Mouse (Mus musculus) neural tube, embryonic 13.5 days (tissue): ENCODE results near the gene Armh4. TPM values are rescaled to one million over a fixed set of nuclear protein-coding genes. Genes with fewer than 3 reads are reported as not detected.
"Not testable (repeated sequence)": the region's sequence is repeated elsewhere in the genome, so short reads cannot be mapped to it uniquely, and the experiment has no call there.

Experiments used
- ATAC-seq: fragments of 200-750 bp; cut with Nextera tagmentation; 2 replicates; pipeline ENCODE4 v1.8.0; 2017; ENCODE audit warnings: low read depth, mild to moderate bottlenecking, moderate TSS enrichment, moderate library complexity
- H3K27ac ChIP-seq: fragments of 300-500 bp; sonication (generic); replicated peaks from 2 replicates; pipeline ENCODE4 v1.5.1; 2015; ENCODE audit warnings: moderate library complexity, mild to moderate bottlenecking, inconsistent platforms
- H3K27me3 ChIP-seq: fragments of 300-500 bp; sonication (generic); 2 replicates; pipeline ENCODE4 v1.6.1; 2015; ENCODE audit warnings: mild to moderate bottlenecking, inconsistent platforms
- H3K36me3 ChIP-seq: fragments of 300-500 bp; sonication (generic); 2 replicates; pipeline ENCODE4 v1.6.1; 2015; ENCODE audit warnings: mild to moderate bottlenecking, inconsistent platforms
- H3K4me1 ChIP-seq: fragments of 300-500 bp; sonication (generic); replicated peaks from 2 replicates; pipeline ENCODE4 v1.6.1; 2015; ENCODE audit warnings: inconsistent platforms
- H3K4me2 ChIP-seq: fragments of 300-500 bp; sonication (generic); 2 replicates; pipeline ENCODE4 v1.6.1; 2015; ENCODE audit warnings: inconsistent platforms, mild to moderate bottlenecking, moderate library complexity
- H3K4me3 ChIP-seq: fragments of 300-500 bp; sonication (generic); 2 replicates; pipeline ENCODE4 v1.5.1; 2015; ENCODE audit warnings: mild to moderate bottlenecking, inconsistent platforms
- H3K9ac ChIP-seq: fragments of 300-500 bp; sonication (generic); 2 replicates; pipeline ENCODE4 v1.6.1; 2015; ENCODE audit warnings: moderate library complexity, mild to moderate bottlenecking, inconsistent platforms
- H3K9me3 ChIP-seq: fragments of 300-500 bp; sonication (generic); 2 replicates; pipeline ENCODE4 v1.6.1; 2016; ENCODE audit warnings: inconsistent platforms
- WGBS: fragments of 180-500 bp; shearing (Covaris S2); methylation state at CpG from one replicate; pipeline ENCODE4 v1.1.7; 2015; 5-methylcytosine and 5-hydroxymethylcytosine counted together
- polyA plus RNA-seq: library from polyadenylated mRNA; unstranded; fragments of >200 nt; fragmentation: Nextera tagmentation; extraction: Ambion mirVana; gene quantifications from 2 replicates; pipeline ENCODE4 v1.2.1, GENCODE M21; 2015

Gene Armh4
- polyA plus RNA-seq, 1 experiment from 2014 or later: 64.2 TPM

DNA sequence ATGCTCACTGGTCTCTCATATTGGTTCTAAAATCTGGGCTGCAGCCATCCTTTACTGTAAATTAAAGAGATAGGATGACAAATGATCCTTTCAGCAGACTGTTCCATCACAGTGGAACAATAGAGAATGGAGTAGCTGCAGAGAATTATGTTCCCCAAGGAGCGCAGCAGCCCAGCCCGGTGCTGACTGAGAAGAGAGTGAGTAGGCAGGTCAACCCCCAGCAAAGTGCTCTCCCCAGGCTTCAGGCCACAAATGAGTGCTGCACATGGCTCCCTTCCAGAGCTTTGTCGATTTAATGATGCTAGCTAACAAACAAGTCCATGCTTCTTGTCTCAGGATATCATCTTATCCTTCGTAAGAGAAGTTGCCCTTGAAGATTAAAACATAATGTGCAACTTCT, 2.8 kb downstream of the Armh4 start:
- no peak overlapping the region for H3K4me3 ChIP-seq
- no peaks in the 10 kb centered on the region for H3K27me3 ChIP-seq
- no peak for ATAC-seq
- no peaks in the 10 kb centered on the region for H3K9me3 ChIP-seq
- H3K9ac ChIP-seq: no peak overlapping the region
- H3K4me2 ChIP-seq: peak overlapping the region; percentile 69
- H3K4me1 ChIP-seq: peaks cover 22% of the 10 kb centered on the region
- no peaks in the 10 kb centered on the region for H3K36me3 ChIP-seq
- WGBS: 57% methylated on average over 4 of the region's 4 CpGs
- H3K27ac ChIP-seq: no peak overlapping the region

DNA sequence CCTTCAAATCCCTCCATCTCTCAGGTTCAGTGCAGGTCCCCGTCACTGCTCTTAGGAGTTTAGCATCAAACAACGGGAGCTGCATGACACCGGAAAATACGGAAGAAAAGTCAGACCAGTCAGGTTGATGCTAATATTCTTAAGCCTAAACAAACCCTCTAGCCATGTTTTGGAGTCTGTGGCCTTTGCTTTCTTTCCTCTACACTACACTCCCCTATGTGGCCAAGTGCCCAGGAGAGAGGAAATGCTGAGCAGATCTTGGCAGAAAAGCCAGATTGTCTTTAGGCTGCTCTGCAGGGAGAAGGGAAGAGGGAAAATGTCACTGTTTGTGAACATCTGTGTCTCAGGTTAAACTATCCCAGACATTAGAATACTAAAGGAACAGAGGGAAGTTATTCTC, 5.6 kb downstream of the Armh4 start:
- H3K36me3 ChIP-seq, H3K27me3 ChIP-seq, H3K4me2 ChIP-seq, H3K4me3 ChIP-seq, H3K9me3 ChIP-seq, H3K9ac ChIP-seq, H3K27ac ChIP-seq, ATAC-seq: not testable (repeated sequence)
- peaks cover 18% of the 10 kb centered on the region for H3K4me1 ChIP-seq
- whole genome bisulfite sequencing: 93% methylated on average over 4 of the region's 4 CpGs

DNA sequence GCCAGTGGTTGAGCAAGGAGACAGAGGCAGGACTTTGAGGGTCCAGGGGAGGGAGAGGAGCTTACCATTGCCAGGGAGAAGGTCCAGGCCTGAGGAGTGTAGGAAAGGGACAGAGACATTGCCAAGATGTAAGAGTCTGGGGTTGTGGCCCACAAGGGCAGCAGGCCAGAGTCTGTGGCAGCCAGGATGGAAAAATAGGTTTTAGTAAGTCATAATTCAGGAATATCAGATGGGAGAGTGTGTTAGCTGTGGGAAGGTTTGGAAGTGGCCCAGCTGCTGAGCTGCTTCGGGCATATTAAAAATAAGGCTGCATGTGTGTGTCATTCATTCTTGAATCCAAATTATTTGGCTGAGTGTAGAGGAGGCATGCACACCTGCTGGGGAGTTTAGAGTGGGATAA, 11.4 kb downstream of the Armh4 start:
- H3K36me3 ChIP-seq: peaks cover 15% of the 10 kb centered on the region
- H3K27me3 ChIP-seq: no peaks in the 10 kb centered on the region
- H3K9me3 ChIP-seq: no peaks in the 10 kb centered on the region
- no peak overlapping the region for H3K4me2 ChIP-seq
- peaks cover 6% of the 10 kb centered on the region; the same call in 1 of the 2 replicates for H3K4me1 ChIP-seq
- no peak for ATAC-seq
- 83% methylated on average over 1 of the region's 1 CpGs for WGBS
- H3K4me3 ChIP-seq: no peak overlapping the region
- H3K27ac ChIP-seq: no peak overlapping the region
- no peak overlapping the region for H3K9ac ChIP-seq

GRCm38 (mm10) chr14:49766601-49767000, 16.6 kb downstream of the Armh4 start:
- 92% methylated on average over 4 of the region's 4 CpGs for WGBS
- H3K4me3 ChIP-seq: no peak overlapping the region
- peaks cover 11% of the 10 kb centered on the region for H3K36me3 ChIP-seq
- no peak overlapping the region for H3K9ac ChIP-seq
- no peak for ATAC-seq
- H3K27ac ChIP-seq: no peak overlapping the region
- H3K9me3 ChIP-seq: no peaks in the 10 kb centered on the region
- H3K4me2 ChIP-seq: no peak overlapping the region
- H3K4me1 ChIP-seq: peaks cover 3% of the 10 kb centered on the region; the same call in 1 of the 2 replicates
- H3K27me3 ChIP-seq: no peaks in the 10 kb centered on the region

- Histone ChIP-seq H3K9ac (no peak overlapping the region), H3K36me3 (peaks cover 6% of the 10 kb centered on the region), H3K27ac (no peak overlapping the region), H3K4me2 (no peak overlapping the region), H3K4me3 (no peak overlapping the region), H3K4me1 (no peaks in the 10 kb centered on the region), H3K9me3 (no peaks in the 10 kb centered on the region), H3K27me3 (no peaks in the 10 kb centered on the region)
- WGBS: 75% methylated on average over 1 of the region's 1 CpGs
- ATAC-seq: no peak
Measured at GRCm38 (mm10) chr14:49755845-49756244, 27.3 kb downstream of the Armh4 start.

DNA sequence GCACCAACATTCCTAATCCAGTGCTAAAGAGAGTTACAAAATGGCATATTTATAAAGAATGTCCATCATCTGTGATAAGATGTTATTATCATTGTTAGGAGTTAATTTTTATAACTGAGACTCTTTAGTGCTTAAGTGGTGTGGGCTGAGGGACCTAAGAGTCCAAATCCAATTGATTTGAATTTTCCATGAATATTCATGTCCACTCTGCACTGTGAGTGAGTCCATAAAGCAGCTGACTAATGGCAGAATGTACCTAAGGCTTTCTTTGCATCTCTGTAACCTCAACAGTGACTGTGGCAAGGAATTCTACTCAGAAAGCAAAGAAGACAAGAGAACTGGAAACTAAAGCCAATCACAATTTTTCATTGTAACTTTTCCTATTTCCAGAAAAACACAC, 30.6 kb downstream of the Armh4 start:
- no peak for ATAC-seq
- Histone ChIP-seq H3K27ac (no peak overlapping the region), H3K4me2 (no peak overlapping the region), H3K9me3 (no peaks in the 10 kb centered on the region), H3K9ac (no peak overlapping the region), H3K27me3 (no peaks in the 10 kb centered on the region), H3K4me3 (no peak overlapping the region), H3K36me3 (peaks cover 9% of the 10 kb centered on the region), H3K4me1 (no peaks in the 10 kb centered on the region)

GRCm38 (mm10) chr14:49745874-49746273, 37.3 kb downstream of the Armh4 start:
- Histone ChIP-seq H3K4me3 (no peak overlapping the region), H3K36me3 (peaks cover 3% of the 10 kb centered on the region), H3K27ac (no peak overlapping the region), H3K4me1 (no peaks in the 10 kb centered on the region), H3K9ac (no peak overlapping the region), H3K27me3 (no peaks in the 10 kb centered on the region), H3K9me3 (no peaks in the 10 kb centered on the region), H3K4me2 (no peak overlapping the region)
- 57% methylated on average over 1 of the region's 1 CpGs for WGBS
- ATAC-seq: no peak

DNA sequence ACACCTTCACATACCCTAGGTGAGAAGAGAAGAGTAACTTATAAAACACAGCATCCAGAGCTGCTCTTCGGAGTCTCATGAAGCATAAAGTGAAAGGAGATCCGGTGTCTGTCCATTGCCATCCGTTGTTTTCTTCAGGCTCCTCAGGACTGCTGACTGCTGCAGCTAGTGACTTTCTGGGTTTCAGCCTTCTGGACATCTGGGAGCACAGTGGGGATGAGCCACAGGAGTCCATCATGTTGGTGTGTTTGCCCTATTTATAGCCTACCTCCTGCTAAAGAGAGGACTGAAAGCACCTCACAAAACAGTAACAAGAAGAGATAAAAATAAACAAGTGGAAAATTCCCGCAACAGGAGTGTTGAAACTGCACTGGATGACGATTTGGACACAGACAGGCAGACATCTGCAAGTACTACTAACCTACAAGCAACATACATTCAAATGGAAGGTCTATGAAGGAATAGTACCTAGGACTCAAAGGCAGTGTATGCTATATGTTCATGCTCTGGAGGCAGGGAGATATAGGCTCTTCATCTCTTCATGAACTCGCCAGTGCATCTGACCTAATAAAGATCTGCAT, 39.1 kb downstream of the Armh4 start:
- Histone ChIP-seq H3K27ac (no peak overlapping the region), H3K4me2 (no peak overlapping the region), H3K4me1 (no peaks in the 10 kb centered on the region), H3K9me3 (no peaks in the 10 kb centered on the region), H3K27me3 (no peaks in the 10 kb centered on the region), H3K4me3 (no peak overlapping the region), H3K9ac (no peak overlapping the region), H3K36me3 (no peaks in the 10 kb centered on the region)
- no peak for ATAC-seq
- WGBS: 80% methylated on average over 6 of the region's 6 CpGs

- no peak overlapping the region for H3K27ac ChIP-seq
- no peak for ATAC-seq
- no peaks in the 10 kb centered on the region for H3K27me3 ChIP-seq
- H3K9me3 ChIP-seq: no peaks in the 10 kb centered on the region
- H3K36me3 ChIP-seq: no peaks in the 10 kb centered on the region
- no peak overlapping the region for H3K4me2 ChIP-seq
- H3K9ac ChIP-seq: no peak overlapping the region
- no peaks in the 10 kb centered on the region; the same call in 1 of the 2 replicates for H3K4me1 ChIP-seq
- no peak overlapping the region for H3K4me3 ChIP-seq
- WGBS: 63% methylated on average over 7 of the region's 7 CpGs
Measured at GRCm38 (mm10) chr14:49739328-49739727, 43.9 kb downstream of the Armh4 start.

GRCm38 (mm10) chr14:49738441-49739088, 44.6 kb downstream of the Armh4 start:
- 60% methylated on average over 2 of the region's 2 CpGs for WGBS
- H3K27ac ChIP-seq: 0 out of 2 replicates have a peak overlapping the region, but pooled peaks have one; percentile 19
- ATAC-seq: peak; percentile 40; the same call in 1 of the 2 replicates

DNA sequence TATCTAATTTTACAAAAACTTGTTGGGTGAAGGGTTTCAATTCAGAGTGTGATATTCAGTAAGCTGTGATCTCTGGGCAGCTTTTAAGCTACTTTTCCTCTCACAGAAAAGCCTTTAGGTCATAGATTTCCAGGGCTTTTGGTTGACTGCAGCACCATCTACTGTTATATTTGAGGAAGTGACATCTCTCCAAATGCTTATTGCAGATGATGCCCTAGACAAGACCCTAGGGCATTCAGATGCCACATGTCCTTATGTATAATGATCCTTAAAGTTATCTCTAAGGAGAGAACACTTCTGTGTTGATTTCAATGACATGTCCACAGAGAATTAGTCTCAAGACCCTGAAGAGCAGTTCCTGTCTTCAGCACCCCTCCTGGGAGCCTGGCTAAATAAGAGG, 49.2 kb downstream of the Armh4 start:
- Histone ChIP-seq H3K27me3 (no peaks in the 10 kb centered on the region), H3K9ac (no peak overlapping the region), H3K4me1 (no peaks in the 10 kb centered on the region; the same call in 1 of the 2 replicates), H3K9me3 (no peaks in the 10 kb centered on the region), H3K4me3 (no peak overlapping the region), H3K27ac (no peak overlapping the region), H3K36me3 (no peaks in the 10 kb centered on the region), H3K4me2 (no peak overlapping the region)
- ATAC-seq: 0 out of 2 replicates have a peak, but pooled peaks have one; percentile 21

More at GRCm38 (mm10) chr14:49738441-49739088, 44.6 kb downstream of the Armh4 start:
- Histone ChIP-seq H3K9ac (no peak overlapping the region), H3K4me1 (no peaks in the 10 kb centered on the region; the same call in 1 of the 2 replicates), H3K4me3 (no peak overlapping the region), H3K9me3 (no peaks in the 10 kb centered on the region), H3K4me2 (no peak overlapping the region), H3K27me3 (no peaks in the 10 kb centered on the region), H3K36me3 (no peaks in the 10 kb centered on the region)

DNA sequence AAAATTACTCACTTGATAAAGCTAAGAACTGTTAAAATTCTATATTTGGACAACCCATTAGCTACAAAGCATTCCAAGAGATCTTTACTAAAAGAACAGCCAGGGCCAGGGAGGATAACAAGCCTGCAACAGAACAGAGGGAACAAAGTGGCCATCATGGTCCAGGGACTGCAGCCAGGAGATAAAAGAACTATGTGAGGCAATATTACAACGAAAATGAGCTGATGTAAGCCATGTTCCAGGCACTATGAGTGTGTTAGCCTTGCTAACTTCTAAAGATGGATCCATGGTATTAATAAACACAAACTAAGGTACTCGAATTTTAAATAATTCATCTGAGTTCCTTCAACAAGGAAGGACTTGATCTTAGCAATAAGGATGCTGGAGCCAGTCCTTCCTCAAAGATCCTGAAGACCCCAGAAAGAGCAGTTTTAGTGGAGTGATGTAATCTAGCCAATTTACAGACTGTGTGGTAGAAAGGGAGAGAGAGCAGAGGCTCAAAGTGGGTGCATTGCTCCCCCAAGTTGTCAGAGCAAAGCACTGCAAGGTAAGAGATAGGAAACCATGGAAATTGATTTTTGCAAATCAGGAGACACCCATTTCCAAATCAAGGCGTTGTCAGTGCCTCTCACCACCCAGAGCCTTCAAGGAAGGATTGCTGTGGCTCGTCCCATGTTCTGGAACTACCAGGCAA, 59.7 kb downstream of the Armh4 start:
- WGBS: 53% methylated on average over 4 of the region's 4 CpGs
- Histone ChIP-seq H3K27ac (no peak overlapping the region), H3K4me1 (no peaks in the 10 kb centered on the region), H3K9ac (no peak overlapping the region), H3K9me3 (no peaks in the 10 kb centered on the region), H3K27me3 (no peaks in the 10 kb centered on the region), H3K4me3 (no peak overlapping the region), H3K36me3 (no peaks in the 10 kb centered on the region), H3K4me2 (no peak overlapping the region)
- no peak for ATAC-seq
